Mouse (Mus musculus): Measurements from ENCODE around the gene Ndufs7. TPM values are rescaled to one million over a fixed set of nuclear protein-coding genes. Genes with fewer than 3 reads are reported as not detected.
A peak's percentile ranks its signal among the peaks of the same experiment; 100 is the strongest.

The Ndufs7 gene
- polyA plus RNA-seq, 1 experiment = 314 TPM

- peak within 1 kb of the TSS; percentile 83 for H3K4me3 ChIP-seq (ENCODE audit: extremely low read depth, insufficient read depth, insufficient read length)
- WGBS = under 1% methylated on average over 72 of the region's 72 CpGs
- H3K4me1 ChIP-seq (ENCODE audit: control insufficient read depth, insufficient read depth, insufficient read length) = peaks cover 4% of the 10 kb centered on the region; the same call in 1 of the 2 replicates
- TF ChIP-seq POLR2A (IDR thresholded peaks at IDR 0.05; ENCODE audit: low read depth, low read length) = peak; percentile 97
- peak; percentile 55; the same call in 1 of the 2 replicates for TF ChIP-seq CTCF (IDR thresholded peaks at IDR 0.05; ENCODE audit: extremely low read depth, insufficient read depth, insufficient read length, insufficient replicate concordance)
- no peaks in the 10 kb centered on the region for H3K27me3 ChIP-seq (ENCODE audit: control insufficient read depth, insufficient read depth, low read length)
- peaks cover 17% of the 10 kb centered on the region for H3K36me3 ChIP-seq (ENCODE audit: control insufficient read depth, insufficient read depth, low read length)
- peak within 1 kb of the TSS; percentile 74 for H3K27ac ChIP-seq (ENCODE audit: insufficient read depth, low read length)
- peak; percentile 92 to 94 for DNase-seq (ENCODE audit: low read depth in 1 of 2, low spot score in 2 of 2)
Measured at GRCm38 (mm10) chr10:80292251-80293146, 43.6 kb downstream of the Ndufs7 start, which contains the start of gene Rps15. Gene Rps15, plus strand, starts transcription at chr10:80292453.

GRCm38 (mm10) chr10:80293325-80293724 is 44.4 kb downstream of the Ndufs7 start:
- Histone ChIP-seq H3K4me3 (ENCODE audit: extremely low read depth, insufficient read depth, insufficient read length) (peak overlapping the region; percentile 83), H3K27ac (ENCODE audit: insufficient read depth, low read length) (no peak overlapping the region), H3K27me3 (ENCODE audit: control insufficient read depth, insufficient read depth, low read length) (no peaks in the 10 kb centered on the region), H3K4me1 (ENCODE audit: control insufficient read depth, insufficient read depth, insufficient read length) (peaks cover 4% of the 10 kb centered on the region; the same call in 1 of the 2 replicates), H3K36me3 (ENCODE audit: control insufficient read depth, insufficient read depth, low read length) (peaks cover 14% of the 10 kb centered on the region)
- TF ChIP-seq POLR2A (IDR thresholded peaks at IDR 0.05; ENCODE audit: low read depth, low read length) (no peak), CTCF (IDR thresholded peaks at IDR 0.05; ENCODE audit: extremely low read depth, insufficient read depth, insufficient read length, insufficient replicate concordance) (no peak)
- 19% methylated on average over 14 of the region's 14 CpGs for WGBS
- no peak for DNase-seq (ENCODE audit: low read depth in 1 of 2, low spot score in 2 of 2)

- peaks cover 4% of the 10 kb centered on the region; the same call in 1 of the 2 replicates for H3K4me1 ChIP-seq (ENCODE audit: control insufficient read depth, insufficient read depth, insufficient read length)
- DNase-seq (ENCODE audit: low read depth in 1 of 2, low spot score in 2 of 2) = no peak
- TF ChIP-seq POLR2A (IDR thresholded peaks at IDR 0.05; ENCODE audit: low read depth, low read length) = no peak
- TF ChIP-seq CTCF (IDR thresholded peaks at IDR 0.05; ENCODE audit: extremely low read depth, insufficient read depth, insufficient read length, insufficient replicate concordance) = no peak
- H3K27me3 ChIP-seq (ENCODE audit: control insufficient read depth, insufficient read depth, low read length) = peaks cover 4% of the 10 kb centered on the region; the same call in 1 of the 2 replicates
- WGBS = 91% methylated on average over 4 of the region's 4 CpGs
- H3K4me3 ChIP-seq (ENCODE audit: extremely low read depth, insufficient read depth, insufficient read length) = no peak overlapping the region
- no peak overlapping the region for H3K27ac ChIP-seq (ENCODE audit: insufficient read depth, low read length)
- H3K36me3 ChIP-seq (ENCODE audit: control insufficient read depth, insufficient read depth, low read length) = peaks cover 12% of the 10 kb centered on the region
Measured at GRCm38 (mm10) chr10:80294311-80294710, 45.4 kb downstream of the Ndufs7 start.

GRCm38 (mm10) chr10:80294788-80295303 is 45.9 kb downstream of the Ndufs7 start:
- no peak for DNase-seq (ENCODE audit: low read depth in 1 of 2, low spot score in 2 of 2)
- TF ChIP-seq CTCF (IDR thresholded peaks at IDR 0.05; ENCODE audit: extremely low read depth, insufficient read depth, insufficient read length, insufficient replicate concordance) (no peak), POLR2A (IDR thresholded peaks at IDR 0.05; ENCODE audit: low read depth, low read length) (no peak)
- 75% methylated on average over 7 of the region's 7 CpGs for WGBS
- Histone ChIP-seq H3K27ac (ENCODE audit: insufficient read depth, low read length) (no peak overlapping the region), H3K36me3 (ENCODE audit: control insufficient read depth, insufficient read depth, low read length) (peaks cover 12% of the 10 kb centered on the region), H3K27me3 (ENCODE audit: control insufficient read depth, insufficient read depth, low read length) (peaks cover 7% of the 10 kb centered on the region; the same call in 1 of the 2 replicates), H3K4me1 (ENCODE audit: control insufficient read depth, insufficient read depth, insufficient read length) (peaks cover 4% of the 10 kb centered on the region; the same call in 1 of the 2 replicates), H3K4me3 (ENCODE audit: extremely low read depth, insufficient read depth, insufficient read length) (no peak overlapping the region)

GRCm38 (mm10) chr10:80295618-80296425 is 46.9 kb downstream of the Ndufs7 start, which contains the start of gene Apc2:
Gene Apc2, plus strand, starts transcription at chr10:80295977.
- Histone ChIP-seq H3K36me3 (ENCODE audit: control insufficient read depth, insufficient read depth, low read length) (peaks cover 12% of the 10 kb centered on the region), H3K4me3 (ENCODE audit: extremely low read depth, insufficient read depth, insufficient read length) (peak within 1 kb of the TSS; percentile 14), H3K27me3 (ENCODE audit: control insufficient read depth, insufficient read depth, low read length) (peaks cover 7% of the 10 kb centered on the region; the same call in 1 of the 2 replicates), H3K4me1 (ENCODE audit: control insufficient read depth, insufficient read depth, insufficient read length) (peaks cover 4% of the 10 kb centered on the region; the same call in 1 of the 2 replicates), H3K27ac (ENCODE audit: insufficient read depth, low read length) (no peak within 1 kb of the TSS)
- peak; percentile 63 to 68 for DNase-seq (ENCODE audit: low read depth in 1 of 2, low spot score in 2 of 2)
- peak; percentile 62; the same call in 1 of the 2 replicates for TF ChIP-seq CTCF (IDR thresholded peaks at IDR 0.05; ENCODE audit: extremely low read depth, insufficient read depth, insufficient read length, insufficient replicate concordance)
- no peak for TF ChIP-seq POLR2A (IDR thresholded peaks at IDR 0.05; ENCODE audit: low read depth, low read length)
- 9% methylated on average over 26 of the region's 26 CpGs for WGBS

- no peak for DNase-seq (ENCODE audit: low read depth in 1 of 2, low spot score in 2 of 2)
- H3K4me3 ChIP-seq (ENCODE audit: extremely low read depth, insufficient read depth, insufficient read length) = no peak overlapping the region
- H3K36me3 ChIP-seq (ENCODE audit: control insufficient read depth, insufficient read depth, low read length) = peaks cover 12% of the 10 kb centered on the region
- no peak for TF ChIP-seq POLR2A (IDR thresholded peaks at IDR 0.05; ENCODE audit: low read depth, low read length)
- H3K4me1 ChIP-seq (ENCODE audit: control insufficient read depth, insufficient read depth, insufficient read length) = peaks cover 4% of the 10 kb centered on the region; the same call in 1 of the 2 replicates
- 82% methylated on average over 5 of the region's 5 CpGs for WGBS
- peaks cover 7% of the 10 kb centered on the region; the same call in 1 of the 2 replicates for H3K27me3 ChIP-seq (ENCODE audit: control insufficient read depth, insufficient read depth, low read length)
- H3K27ac ChIP-seq (ENCODE audit: insufficient read depth, low read length) = no peak overlapping the region
Measured at GRCm38 (mm10) chr10:80296824-80297223, 47.9 kb downstream of the Ndufs7 start.

Measured in spleen, adult 2 months (tissue).